In the genomic region with DNA sequence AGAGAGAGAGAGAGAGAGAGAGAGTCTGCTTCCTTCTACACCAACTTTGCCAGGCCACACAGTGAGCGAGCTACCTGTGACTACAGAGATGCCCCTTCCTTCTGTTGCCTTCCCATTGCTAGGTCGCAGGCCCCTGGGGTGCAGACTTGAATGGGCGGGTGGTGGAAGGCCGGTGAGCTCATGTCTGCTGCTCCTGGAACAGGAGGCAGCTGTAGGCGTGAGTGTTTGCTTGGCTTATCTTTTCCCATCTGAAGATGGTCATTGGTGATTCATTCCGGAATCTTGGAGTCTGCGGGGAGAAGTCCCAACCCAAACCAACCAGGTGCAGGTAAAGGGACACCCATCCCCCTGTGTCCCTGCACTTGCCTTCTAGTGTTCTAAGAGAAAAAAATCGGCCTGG, we compare ENCODE assay signal across 22 mouse cellular contexts. TPM values are rescaled to one million over a fixed set of nuclear protein-coding genes. Genes with fewer than 3 reads are reported as not detected.
"Had no signal": no experiment of that assay in that cellular context is flagged by ENCODE, and none has a peak within 500 bp of the region (broad histone marks: within the 10 kb centered on the region; RNA-seq: fewer than 3 reads in every experiment).

No protein-coding gene starts in this region.

- H3K27ac ChIP-seq: liver, embryonic 13.5 days; liver, embryonic 15.5 days; lung, embryonic 15.5 days; macrophage; midbrain, embryonic 12.5 days; neural tube, embryonic 13.5 days; neural tube, embryonic 15.5 days had no signal

- H3K9ac ChIP-seq: liver, embryonic 13.5 days; liver, embryonic 15.5 days; liver, postnatal 0 days; lung, embryonic 15.5 days; midbrain, embryonic 12.5 days; neural tube, embryonic 13.5 days; neural tube, embryonic 15.5 days had no signal

- H3K9me3 ChIP-seq: liver, embryonic 13.5 days; liver, embryonic 15.5 days; lung, embryonic 15.5 days; midbrain, embryonic 12.5 days; neural tube, embryonic 13.5 days; neural tube, embryonic 15.5 days had no signal

- H3K36me3 ChIP-seq: liver, embryonic 13.5 days; liver, embryonic 15.5 days; lung, embryonic 15.5 days; midbrain, embryonic 12.5 days; neural tube, embryonic 13.5 days; neural tube, embryonic 15.5 days had no signal

- H3K4me2 ChIP-seq: liver, embryonic 13.5 days; liver, embryonic 15.5 days; lung, embryonic 15.5 days; midbrain, embryonic 12.5 days; neural tube, embryonic 13.5 days; neural tube, embryonic 15.5 days had no signal

- H3K4me1 ChIP-seq: liver, embryonic 13.5 days; liver, embryonic 15.5 days; megakaryocyte, embryonic 14.5 days; midbrain, embryonic 12.5 days had no signal

- ATAC-seq: liver, postnatal 0 days; midbrain, embryonic 16.5 days had no signal

- H3K4me3 ChIP-seq: liver, embryonic 13.5 days; liver, embryonic 15.5 days; lung, embryonic 15.5 days; megakaryocyte, embryonic 14.5 days; midbrain, embryonic 12.5 days; myocyte; neural tube, embryonic 13.5 days; neural tube, embryonic 15.5 days had no signal

- DNase-seq: liver, embryonic 13.5 days; liver, postnatal 0 days; lung, postnatal 10 days; lung, postnatal 36 days; midbrain, embryonic 14.5 days; retina, postnatal 1 day; right cerebral cortex, adult 18-20 months; right cerebral cortex, postnatal 25 days; right cerebral cortex, postnatal 4 days; spleen, adult 18-20 months; thymus, adult 18-20 months; thymus, postnatal 14 days; thymus, postnatal 4 days had no signal

- H3K27me3 ChIP-seq: liver, embryonic 13.5 days; liver, embryonic 15.5 days; lung, embryonic 15.5 days; midbrain, embryonic 12.5 days; neural tube, embryonic 13.5 days; neural tube, embryonic 15.5 days had no signal

RNA-seq across cellular contexts. Expression of gene Slco2a1, which starts 40.5 kb away (rescaled TPM):
- polyA plus RNA-seq: macrophage had no signal
